Mouse (Mus musculus) left cerebral cortex, postnatal 36 days (tissue): ENCODE results near the gene Hist1h2bh. TPM values are rescaled to one million over a fixed set of nuclear protein-coding genes. Genes with fewer than 3 reads are reported as not detected.
A peak's percentile ranks its signal among the peaks of the same experiment; 100 is the strongest.
"Not testable (repeated sequence)": the region's sequence is repeated elsewhere in the genome, so short reads cannot be mapped to it uniquely, and the experiment has no call there.

Experiments used
- DNase-seq, 2 experiments: peaks; one replicate each; pipeline ENCODE4 v3.0.0; 2021 to 2022; ENCODE audit warnings: low spot score in 2 of 2, mixed read lengths in 1 of 2
- intact Hi-C: fragments of 180-260 bp; cut with DNase I; formaldehyde crosslinking; loops from one replicate; pipeline ENCODE4 v1.15.1; 2025
- total RNA-seq, 2 experiments: library from RNA; stranded (reverse); gene quantifications; 2 replicates each; pipeline ENCODE4 v1.2.3; 2021

The Hist1h2bh gene
- total RNA-seq, 2 experiments from 2014 or later: 0.79 to 1.2 TPM

DNA sequence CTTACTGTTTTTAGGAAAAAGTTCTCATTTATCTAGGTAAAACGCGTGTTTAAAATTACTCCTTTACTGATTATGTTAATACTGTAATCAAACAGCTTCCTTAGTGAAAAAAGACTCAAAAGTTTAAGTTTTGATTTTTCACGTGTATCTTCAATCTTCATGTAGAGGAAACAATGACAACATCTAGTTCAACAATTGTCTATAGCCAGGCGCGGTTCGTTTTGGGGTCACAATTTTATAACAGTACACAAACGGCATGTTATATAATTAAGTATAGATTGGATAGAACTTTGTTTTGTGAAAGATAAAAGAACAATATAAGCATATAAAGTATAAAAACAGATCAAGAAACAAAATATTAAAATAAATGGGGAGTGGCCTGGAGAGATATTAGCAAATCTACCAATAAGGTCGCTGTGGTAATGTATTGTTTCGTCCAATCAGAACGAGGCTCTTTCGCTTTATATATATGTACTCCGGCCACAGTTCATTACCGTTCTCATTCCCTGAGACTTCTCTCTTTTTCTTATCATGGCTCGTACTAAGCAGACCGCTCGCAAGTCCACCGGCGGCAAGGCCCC is 32.2 kb upstream of the Hist1h2bh start, which contains the start of gene Hist1h3d:
Gene Hist1h3d (plus strand): TSS at position 493 of the 581 bp plus-strand sequence.
- peak; percentile 49 to 73 for DNase-seq
- intact Hi-C loops: no loop called here

DNA sequence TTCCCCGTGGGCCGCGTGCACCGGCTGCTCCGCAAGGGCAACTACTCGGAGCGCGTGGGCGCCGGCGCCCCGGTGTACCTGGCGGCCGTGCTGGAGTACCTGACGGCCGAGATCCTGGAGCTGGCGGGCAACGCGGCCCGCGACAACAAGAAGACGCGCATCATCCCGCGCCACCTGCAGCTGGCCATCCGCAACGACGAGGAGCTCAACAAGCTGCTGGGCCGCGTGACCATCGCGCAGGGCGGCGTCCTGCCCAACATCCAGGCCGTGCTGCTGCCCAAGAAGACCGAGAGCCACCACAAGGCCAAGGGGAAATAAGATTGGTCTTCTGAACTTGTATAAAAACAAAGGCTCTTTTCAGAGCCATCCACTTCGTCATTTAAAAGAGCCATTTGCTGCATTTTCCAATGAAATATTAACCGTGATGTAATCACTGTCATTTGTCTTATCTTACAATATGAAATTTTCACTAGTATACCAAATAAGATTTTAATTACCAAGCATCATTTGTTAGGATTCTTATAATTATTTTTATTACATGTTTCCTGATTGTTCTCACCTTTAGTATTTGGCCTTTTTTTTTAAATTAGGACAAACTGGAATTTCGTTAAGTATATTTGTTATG is 31.5 kb upstream of the Hist1h2bh start:
- intact Hi-C loops, DNase-seq: not testable (repeated sequence)

DNA sequence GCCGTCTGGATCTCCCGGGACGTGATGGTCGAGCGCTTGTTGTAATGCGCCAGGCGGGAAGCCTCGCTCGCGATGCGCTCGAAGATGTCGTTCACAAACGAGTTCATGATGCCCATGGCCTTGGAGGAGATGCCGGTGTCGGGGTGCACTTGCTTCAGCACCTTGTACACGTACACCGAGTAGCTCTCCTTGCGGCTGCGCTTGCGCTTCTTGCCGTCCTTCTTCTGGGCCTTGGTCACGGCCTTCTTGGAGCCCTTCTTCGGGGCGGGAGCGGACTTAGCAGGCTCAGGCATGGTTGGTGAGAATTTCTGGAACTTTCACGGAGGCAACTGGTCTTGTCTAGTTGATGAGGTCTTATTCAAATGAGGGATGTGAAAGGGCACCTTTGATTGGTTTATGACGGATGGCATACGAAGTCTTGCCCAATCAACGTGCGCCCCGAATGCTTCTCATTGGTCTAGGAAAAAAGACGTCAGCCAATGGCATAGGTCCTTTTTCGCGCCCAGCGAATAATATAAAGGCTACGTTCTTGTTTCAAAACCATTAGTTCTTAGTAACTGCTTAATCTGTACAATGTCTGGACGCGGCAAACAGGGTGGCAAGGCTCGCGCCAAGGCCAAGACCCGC is 30.8 kb upstream of the Hist1h2bh start, which contains the start of the genes Hist1h2bf and Hist1h2ad:
Gene Hist1h2bf (minus strand): TSS at position 299 of the 627 bp plus-strand sequence.
Gene Hist1h2ad (plus strand): TSS at position 484 of the 627 bp plus-strand sequence.
- DNase-seq: peak; percentile 90 to 92
- intact Hi-C loops: not testable (repeated sequence)

DNA sequence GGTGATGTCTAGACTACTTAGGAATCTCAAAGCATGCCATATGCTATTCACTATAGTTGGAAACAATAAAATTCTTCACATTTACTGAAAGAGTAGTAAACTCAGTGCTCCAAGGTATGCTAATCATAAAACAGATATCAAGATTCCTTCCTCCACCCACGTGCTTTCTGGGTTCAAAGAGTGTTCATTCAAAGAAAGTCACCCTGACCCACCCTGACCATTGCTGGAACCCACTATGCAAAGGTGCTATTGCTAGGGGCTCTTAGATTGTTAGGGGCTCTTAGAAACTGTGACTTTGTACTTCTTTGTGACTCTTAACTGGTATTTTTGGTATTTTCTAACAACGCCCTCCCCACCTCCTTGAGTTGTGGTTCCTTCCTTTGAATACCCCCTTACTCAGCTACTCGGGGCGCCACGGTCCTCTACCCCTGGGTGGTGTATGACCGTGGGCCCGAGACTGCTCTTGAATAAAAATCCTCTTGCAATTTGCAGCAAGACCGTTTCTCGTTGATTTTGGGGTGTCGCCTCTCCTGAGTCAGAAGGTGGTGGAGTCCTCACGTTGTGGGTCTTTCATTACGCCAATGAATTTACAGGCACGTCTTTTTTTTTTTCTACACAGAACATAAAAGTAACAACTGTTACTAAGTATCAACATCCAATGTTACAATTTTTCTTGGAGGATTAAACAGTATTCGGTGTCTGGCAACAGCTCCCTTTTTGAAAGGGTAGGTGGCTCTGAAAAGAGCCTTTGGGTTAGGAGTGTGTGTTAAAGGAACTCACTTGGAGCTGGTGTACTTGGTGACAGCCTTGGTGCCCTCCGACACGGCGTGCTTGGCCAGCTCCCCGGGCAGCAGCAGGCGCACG is 30.1 kb upstream of the Hist1h2bh start:
- intact Hi-C loops, DNase-seq: not testable (repeated sequence)

DNA sequence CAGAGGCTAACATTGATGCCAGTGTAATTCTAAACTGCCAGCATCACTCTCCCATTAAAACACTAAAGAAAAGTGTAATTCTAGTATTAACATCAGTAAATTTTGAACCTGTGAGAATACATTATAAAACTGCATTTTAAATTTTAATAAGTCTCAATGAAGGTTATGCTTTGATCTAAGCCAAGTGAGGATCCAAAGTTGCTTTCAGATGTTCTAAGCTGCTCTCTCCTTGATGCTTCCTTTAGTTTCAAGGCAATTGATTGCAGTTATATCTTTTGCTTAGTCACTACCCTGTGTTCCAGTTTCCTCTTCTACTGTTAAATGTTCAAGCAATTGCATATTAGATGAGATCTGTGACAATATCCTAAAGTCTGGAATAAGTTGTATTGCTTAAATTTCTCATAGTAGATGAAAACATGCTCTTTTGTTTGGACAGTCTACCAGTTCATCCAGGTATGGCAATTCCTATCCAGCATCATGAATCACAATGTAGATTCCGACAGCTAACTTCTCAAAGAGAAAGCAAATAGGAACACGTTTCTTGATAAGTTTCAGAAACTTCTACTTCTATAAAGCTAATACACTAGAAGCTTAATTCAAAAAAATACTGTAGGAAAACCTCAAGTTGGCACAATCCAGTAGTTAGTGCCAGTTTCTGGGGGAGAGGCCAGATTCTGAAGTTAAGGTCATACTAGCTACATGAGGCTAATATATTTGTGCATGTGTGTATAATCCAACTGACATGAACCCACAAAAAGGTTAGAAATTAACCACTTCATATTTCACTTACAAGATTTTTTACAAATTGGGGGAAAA is 29.2 kb upstream of the Hist1h2bh start:
- no peak for DNase-seq
- intact Hi-C loops: no loop called here

DNA sequence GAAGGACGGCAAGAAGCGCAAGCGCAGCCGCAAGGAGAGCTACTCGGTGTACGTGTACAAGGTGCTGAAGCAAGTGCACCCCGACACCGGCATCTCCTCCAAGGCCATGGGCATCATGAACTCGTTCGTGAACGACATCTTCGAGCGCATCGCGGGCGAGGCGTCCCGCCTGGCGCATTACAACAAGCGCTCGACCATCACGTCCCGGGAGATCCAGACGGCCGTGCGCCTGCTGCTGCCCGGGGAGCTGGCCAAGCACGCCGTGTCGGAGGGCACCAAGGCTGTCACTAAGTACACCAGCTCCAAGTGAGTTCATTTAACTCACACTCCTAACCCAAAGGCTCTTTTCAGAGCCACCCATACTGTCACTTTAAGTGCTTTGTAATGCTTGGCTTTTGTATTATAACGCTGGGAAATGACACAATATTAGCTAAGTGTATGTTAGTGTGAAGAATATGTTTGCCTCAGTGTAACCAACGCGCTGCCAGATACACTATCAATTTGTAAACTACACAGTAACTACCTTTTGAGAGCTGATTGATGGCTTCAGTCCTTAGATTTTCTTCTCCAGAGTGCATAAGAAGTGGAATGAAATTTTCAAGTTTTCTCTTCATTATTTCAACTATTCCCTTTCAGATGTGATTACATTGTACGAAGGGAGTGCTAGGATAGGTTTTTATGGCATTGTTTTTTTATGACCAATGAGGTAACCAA is 28.5 kb upstream of the Hist1h2bh start:
- intact Hi-C loops: not testable (repeated sequence)

DNA sequence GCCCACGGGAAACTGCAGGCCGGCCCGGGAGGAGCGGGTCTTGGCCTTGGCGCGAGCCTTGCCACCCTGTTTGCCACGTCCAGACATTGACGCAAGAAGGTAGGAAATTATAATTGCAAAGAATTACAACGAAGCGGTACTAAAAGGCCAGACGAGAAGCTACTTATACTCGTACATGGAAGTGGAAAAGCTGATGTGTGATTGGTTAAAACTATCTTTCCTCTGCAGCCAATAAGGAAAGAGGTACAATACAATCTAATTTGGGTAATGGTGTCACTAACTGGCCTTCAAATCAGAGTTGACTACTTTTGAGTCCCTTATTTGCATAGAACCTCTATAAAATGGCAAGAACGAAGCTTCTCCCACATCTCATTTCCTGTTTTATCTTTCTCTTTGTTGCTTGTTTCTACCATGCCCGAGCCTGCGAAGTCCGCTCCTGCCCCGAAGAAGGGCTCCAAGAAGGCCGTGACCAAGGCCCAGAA is 27.9 kb upstream of the Hist1h2bh start, which contains the start of the genes Hist1h2ae and Hist1h2bg:
Gene Hist1h2ae (minus strand): TSS at position 199 of the 482 bp plus-strand sequence.
Gene Hist1h2bg (plus strand): TSS at position 375 of the 482 bp plus-strand sequence.
- intact Hi-C loops: no loop called here
- DNase-seq: peak; percentile 62 to 81

More for the DNA sequence above, 28.5 kb upstream of the Hist1h2bh start:
- not testable (repeated sequence) for DNase-seq

DNA sequence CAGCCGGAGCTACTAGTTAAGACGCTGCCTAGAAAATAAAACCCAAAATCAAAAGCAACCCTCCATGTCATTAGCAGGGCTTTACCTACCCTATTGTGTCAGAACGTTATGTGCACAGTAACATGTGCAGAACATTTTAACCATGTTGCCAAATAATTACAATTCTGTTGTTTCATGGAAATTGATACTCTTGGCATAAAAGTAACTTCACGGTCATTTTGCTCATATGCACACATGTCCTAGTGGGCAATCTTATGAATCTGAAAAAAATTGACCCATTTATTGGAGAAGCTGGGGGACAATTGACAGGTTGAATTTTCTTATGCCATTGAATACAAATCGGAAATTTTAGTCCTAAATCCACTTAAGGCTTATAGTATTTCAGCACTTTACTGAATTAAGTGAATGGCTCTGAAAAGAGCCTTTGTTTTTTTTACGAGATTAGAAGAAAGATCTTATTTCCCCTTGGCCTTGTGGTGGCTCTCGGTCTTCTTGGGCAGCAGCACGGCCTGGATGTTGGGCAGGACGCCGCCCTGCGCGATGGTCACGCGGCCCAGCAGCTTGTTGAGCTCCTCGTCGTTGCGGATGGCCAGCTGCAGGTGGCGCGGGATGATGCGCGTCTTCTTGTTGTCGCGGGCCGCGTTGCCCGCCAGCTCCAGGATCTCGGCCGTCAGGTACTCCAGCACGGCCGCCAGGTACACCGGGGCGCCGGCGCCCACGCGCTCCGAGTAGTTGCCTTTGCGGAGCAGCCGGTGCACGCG is 27.2 kb upstream of the Hist1h2bh start:
- DNase-seq: peak in 1 of 2 experiments; percentile 82
- intact Hi-C loops: not testable (repeated sequence)

DNA sequence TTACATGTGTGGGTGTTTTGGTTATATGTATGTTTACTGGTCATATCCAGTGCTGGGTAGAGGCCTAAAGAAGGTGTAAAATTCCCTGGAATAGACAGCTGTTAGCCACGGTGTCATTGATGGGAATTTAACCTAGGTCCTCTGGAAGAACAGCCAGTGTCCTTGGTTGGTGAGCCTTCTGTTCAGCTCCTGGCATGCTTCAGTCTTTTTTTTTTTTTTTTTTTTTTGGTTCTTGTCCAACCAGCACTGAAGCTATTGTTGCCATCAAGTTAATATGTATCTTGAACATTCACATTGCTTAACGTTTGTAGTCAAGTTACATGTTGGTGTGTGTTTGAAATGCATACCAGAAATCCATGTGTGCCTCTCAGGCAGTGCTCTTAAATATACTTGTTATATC is 21.3 kb upstream of the Hist1h2bh start:
- intact Hi-C loops: no loop called here
- DNase-seq: no peak

DNA sequence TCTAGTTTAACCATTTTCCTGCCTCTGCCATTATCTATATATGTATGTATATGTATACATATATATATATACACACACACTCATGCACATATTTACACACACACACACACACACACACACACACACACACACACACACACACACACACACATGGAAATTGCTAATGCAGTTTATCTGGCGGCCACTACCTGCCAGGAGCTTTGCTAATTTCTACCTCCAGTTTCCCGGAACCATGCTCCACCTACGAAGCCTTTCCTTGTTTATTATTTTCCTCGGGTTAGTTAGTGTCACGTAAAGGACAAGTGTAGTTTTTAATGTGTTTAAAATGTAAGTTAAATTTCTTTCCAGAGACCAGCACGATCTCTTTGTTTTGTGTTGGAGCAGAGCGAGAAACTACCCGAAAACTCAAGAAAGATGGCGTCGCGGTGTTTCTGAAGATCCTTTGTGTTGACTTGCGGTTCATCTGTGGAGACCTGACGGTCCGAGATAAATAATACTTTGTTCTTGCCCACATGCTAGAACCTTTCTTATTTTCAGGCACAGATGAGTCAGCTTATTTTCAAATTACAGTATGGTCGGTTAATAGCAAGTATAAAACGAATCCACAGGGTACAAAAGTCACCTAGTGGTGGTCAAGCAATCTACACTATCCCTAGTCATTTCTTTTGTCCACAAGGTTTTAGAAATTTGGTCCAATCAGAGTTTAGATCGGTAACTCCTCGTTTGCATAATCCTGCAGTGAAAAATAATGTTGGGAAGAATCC is 19.7 kb upstream of the Hist1h2bh start:
- DNase-seq: peak in 1 of 2 experiments; percentile 43
- intact Hi-C loops: no loop called here

DNA sequence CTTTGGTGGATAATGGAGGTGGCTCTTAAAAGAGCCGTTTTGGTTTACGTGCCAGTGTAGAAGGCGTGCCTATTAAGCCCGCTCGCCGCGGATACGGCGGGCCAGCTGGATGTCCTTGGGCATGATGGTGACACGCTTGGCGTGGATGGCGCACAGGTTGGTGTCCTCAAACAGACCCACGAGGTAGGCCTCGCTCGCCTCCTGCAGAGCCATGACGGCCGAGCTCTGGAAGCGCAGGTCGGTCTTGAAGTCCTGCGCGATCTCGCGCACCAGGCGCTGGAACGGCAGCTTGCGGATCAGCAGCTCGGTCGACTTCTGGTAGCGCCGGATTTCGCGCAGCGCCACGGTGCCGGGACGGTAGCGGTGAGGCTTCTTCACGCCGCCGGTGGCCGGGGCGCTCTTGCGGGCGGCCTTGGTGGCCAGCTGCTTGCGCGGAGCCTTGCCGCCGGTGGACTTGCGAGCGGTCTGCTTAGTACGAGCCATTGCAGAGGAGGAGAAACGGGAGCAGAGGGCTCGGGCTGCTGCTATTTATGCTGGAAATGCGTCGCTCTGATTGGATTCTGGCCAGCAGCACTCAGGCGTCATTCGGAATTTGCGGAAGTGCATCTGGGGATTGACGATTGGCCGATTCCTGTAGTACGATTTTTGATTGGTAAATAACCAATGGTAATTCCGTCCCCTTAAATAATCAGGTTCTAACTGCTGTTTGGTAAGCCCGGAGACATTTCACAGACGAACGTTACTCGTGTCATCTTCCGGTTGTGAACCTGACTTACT is 18.9 kb upstream of the Hist1h2bh start, which contains the start of gene Hist1h3e:
Gene Hist1h3e (minus strand): TSS at position 487 of the 777 bp plus-strand sequence.
- DNase-seq: peak; percentile 94 to 95
- intact Hi-C loops: not testable (repeated sequence)

DNA sequence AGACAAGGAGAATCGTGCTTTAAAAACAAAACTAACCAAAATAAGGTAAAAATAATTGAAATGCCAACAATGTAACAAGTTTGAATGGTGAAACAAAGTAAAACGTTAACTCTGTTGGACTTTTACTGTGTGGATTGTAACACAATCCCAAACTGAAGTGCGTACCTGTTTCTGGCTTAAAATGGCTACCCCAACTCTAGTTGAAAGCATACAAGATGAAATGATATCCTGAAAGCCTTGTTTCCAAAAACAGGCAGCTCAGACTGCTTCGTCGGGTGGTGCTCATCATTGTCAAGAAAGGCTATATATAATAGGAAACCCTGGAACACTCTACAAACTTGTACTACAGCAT is 18.3 kb upstream of the Hist1h2bh start:
- intact Hi-C loops, DNase-seq: not testable (repeated sequence)

DNA sequence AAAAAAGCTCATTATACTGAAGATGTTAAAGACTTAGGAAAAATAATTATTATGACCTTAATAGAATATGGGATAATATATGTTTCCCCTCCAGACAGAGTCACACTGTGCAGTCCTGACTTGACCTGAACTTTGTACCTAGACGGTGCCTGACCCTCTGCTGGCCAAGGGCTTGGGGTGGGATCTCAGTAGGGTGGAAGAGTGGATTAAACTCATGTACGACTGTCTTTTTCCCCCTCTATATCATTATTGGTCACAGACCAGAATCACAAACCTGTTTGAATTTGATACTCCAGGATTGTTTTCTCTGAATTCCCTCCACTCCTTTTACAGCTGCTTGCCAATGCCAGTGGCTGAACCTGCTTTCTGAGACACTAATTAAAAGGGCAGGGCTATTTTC is 17.5 kb upstream of the Hist1h2bh start:
- intact Hi-C loops, DNase-seq: not testable (repeated sequence)

DNA sequence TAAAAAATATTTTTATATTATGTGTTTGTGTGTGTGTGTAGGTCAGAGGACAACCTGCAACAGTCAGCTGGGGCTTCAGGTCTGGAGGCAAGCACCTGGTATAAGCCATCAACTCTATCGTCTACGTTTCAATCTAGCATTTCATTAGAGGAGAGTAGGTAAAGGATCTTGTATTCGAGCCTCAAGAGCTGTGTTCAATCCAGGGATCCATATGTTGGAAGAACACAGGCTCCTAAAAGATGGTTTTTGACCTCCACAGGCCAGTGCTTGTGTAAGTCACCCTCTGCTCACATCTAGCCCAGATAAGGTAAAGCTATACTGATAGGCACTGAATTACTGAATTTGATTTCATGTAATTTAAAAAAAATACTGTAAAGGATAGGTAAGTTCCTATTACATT is 13.7 kb upstream of the Hist1h2bh start:
- intact Hi-C loops: no loop called here
- DNase-seq: no peak

DNA sequence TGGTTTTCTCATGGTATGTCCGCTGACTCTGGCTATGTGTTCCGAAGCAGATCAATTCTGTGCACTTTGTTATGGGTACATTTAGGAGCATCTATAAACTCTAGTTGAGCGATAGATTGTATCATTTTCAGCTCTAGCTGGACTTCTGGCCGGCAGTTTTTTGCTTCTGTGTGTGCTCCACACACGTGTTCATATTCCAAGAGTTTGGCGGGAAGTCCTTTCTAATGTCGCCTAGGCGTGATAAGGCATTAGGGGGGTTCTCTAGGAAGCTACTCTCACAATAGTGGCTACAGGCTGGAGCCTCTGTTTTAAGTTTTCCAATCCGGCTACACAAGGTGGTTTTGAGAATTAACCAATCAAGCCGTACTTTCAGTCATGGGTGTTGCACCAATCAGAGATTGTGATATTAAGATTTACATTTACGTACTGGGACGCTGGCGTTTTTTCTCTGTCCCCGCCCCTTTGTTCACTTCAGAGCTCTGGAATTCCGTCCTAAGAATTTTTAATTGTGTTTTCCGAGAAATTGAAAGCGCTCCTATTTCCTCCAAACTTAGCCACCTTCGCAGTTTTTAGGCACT is 12.7 kb upstream of the Hist1h2bh start:
- peak; percentile 69 to 70 for DNase-seq
- intact Hi-C loops: no loop called here
